Mouse (Mus musculus): ENCODE measurements around the gene Astn2.

GRCm38 (mm10) chr4:65399457-65399856, 1005.0 kb downstream of the Astn2 start:
- TF ChIP-seq POLR2A (IDR thresholded peaks at IDR 0.05; ENCODE audit: insufficient read depth, low read depth, low read length) (no peak), CTCF (IDR thresholded peaks at IDR 0.05; ENCODE audit: insufficient read depth, low read depth, low read length) (no peak)
